In genomic region chr8:24333705-24334104, GRCm38 (mm10) we compare ENCODE assay signal across 18 mouse cellular contexts.
DNase-seq lines count a peak whose midpoint lies in the region; ATAC-seq and TF ChIP-seq lines count a peak whose summit lies in the region.
"Had no signal": no experiment of that assay in that cellular context is flagged by ENCODE, and none has a peak within 500 bp of the region (broad histone marks: within the 10 kb centered on the region; RNA-seq: fewer than 3 reads in every experiment).

No protein-coding gene starts in this region.

- no peaks in the 10 kb centered on the region for H3K27me3 ChIP-seq in hindbrain, postnatal 0 days (ENCODE audit: insufficient read depth, low read length)
- H3K27me3 ChIP-seq in hindbrain, embryonic 16.5 days (replicated peaks; ENCODE audit: control insufficient read depth, insufficient read depth, low read length): no peaks in the 10 kb centered on the region
- H3K27me3 ChIP-seq in stomach, postnatal 0 days (ENCODE audit: control insufficient read depth, insufficient read depth, low read length): no peaks in the 10 kb centered on the region
- H3K27me3 ChIP-seq: embryonic facial prominence, embryonic 12.5 days; hindbrain, embryonic 15.5 days; megakaryocyte, embryonic 14.5 days had no signal

- no peak overlapping the region for H3K27ac ChIP-seq in hindbrain, postnatal 0 days
- H3K27ac ChIP-seq in hindbrain, embryonic 16.5 days (ENCODE audit: low read depth, low read length): no peak overlapping the region
- no peak overlapping the region for H3K27ac ChIP-seq in stomach, postnatal 0 days (replicated peaks)
- H3K27ac ChIP-seq: embryonic facial prominence, embryonic 12.5 days; hindbrain, embryonic 15.5 days; limb, embryonic 10.5 days had no signal

- no peaks in the 10 kb centered on the region for H3K4me1 ChIP-seq in hindbrain, postnatal 0 days (ENCODE audit: insufficient read depth, low read length)
- 0 out of 2 replicates have a peak, but pooled peaks cover 2% of the 10 kb centered on the region for H3K4me1 ChIP-seq in hindbrain, embryonic 16.5 days (ENCODE audit: control insufficient read depth, insufficient read depth, low read depth, low read length)
- no peaks in the 10 kb centered on the region for H3K4me1 ChIP-seq in lung, adult 2 months (ENCODE audit: control insufficient read depth, insufficient read depth, low read length)
- H3K4me1 ChIP-seq in stomach, postnatal 0 days (replicated peaks; ENCODE audit: control insufficient read depth, insufficient read depth): no peaks in the 10 kb centered on the region
- H3K4me1 ChIP-seq: hindbrain, embryonic 15.5 days; megakaryocyte, embryonic 14.5 days had no signal

- no peak for TF ChIP-seq POLR2A in lung, adult 2 months (IDR thresholded peaks at IDR 0.05; ENCODE audit: borderline replicate concordance, extremely low read depth, low read depth, low read length)

- H3K4me2 ChIP-seq in hindbrain, postnatal 0 days (ENCODE audit: low read depth, low read length): no peak overlapping the region
- no peak overlapping the region for H3K4me2 ChIP-seq in hindbrain, embryonic 16.5 days (ENCODE audit: low read length)
- H3K4me2 ChIP-seq in stomach, postnatal 0 days (replicated peaks; ENCODE audit: low read depth): no peak overlapping the region
- H3K4me2 ChIP-seq: embryonic facial prominence, embryonic 12.5 days; hindbrain, embryonic 15.5 days; liver, embryonic 11.5 days had no signal

- DNase-seq in adrenal gland, postnatal 10 days: peak; percentile 24
- no peak for DNase-seq in adrenal gland, postnatal 4 days (ENCODE audit: low spot score in 2 of 2)
- peak; percentile 16 for DNase-seq in hindbrain, postnatal 0 days (ENCODE audit: low spot score)
- DNase-seq in lung, postnatal 10 days: peak; percentile 7
- no peak for DNase-seq in lung, adult 2 months
- DNase-seq in stomach, postnatal 0 days (ENCODE audit: low spot score): no peak
- DNase-seq: cerebellum, adult 18-20 months; gastrocnemius, postnatal 10 days; kidney, adult 9 months; layer of hippocampus, postnatal 36 days; right cerebral cortex, postnatal 25 days; thymus, postnatal 14 days had no signal

- 73% methylated on average over 4 of the region's 4 CpGs for WGBS in hindbrain, postnatal 0 days
- WGBS in hindbrain, embryonic 16.5 days: 74% methylated on average over 4 of the region's 4 CpGs
- 69% methylated on average over 4 of the region's 4 CpGs for WGBS in lung, adult 2 months
- WGBS in stomach, postnatal 0 days: 67% methylated on average over 4 of the region's 4 CpGs

- peak; percentile 14; the same call in 1 of the 2 replicates for TF ChIP-seq CTCF in hindbrain, postnatal 0 days (IDR thresholded peaks at IDR 0.05; ENCODE audit: low read depth)
- TF ChIP-seq CTCF in lung, adult 2 months (IDR thresholded peaks at IDR 0.05; ENCODE audit: insufficient read depth, low read length): no peak
- TF ChIP-seq CTCF in stomach, postnatal 0 days (IDR thresholded peaks at IDR 0.05; ENCODE audit: low read depth): peak; percentile 35

- H3K9ac ChIP-seq in hindbrain, postnatal 0 days (replicated peaks; ENCODE audit: low read length): no peak overlapping the region
- no peak overlapping the region for H3K9ac ChIP-seq in hindbrain, embryonic 16.5 days (ENCODE audit: low read depth, low read length)
- no peak overlapping the region for H3K9ac ChIP-seq in stomach, postnatal 0 days (ENCODE audit: low read length)
- H3K9ac ChIP-seq: embryonic facial prominence, embryonic 12.5 days; hindbrain, embryonic 15.5 days had no signal

- no peaks in the 10 kb centered on the region for H3K36me3 ChIP-seq in hindbrain, postnatal 0 days (ENCODE audit: insufficient read depth, low read length)
- no peaks in the 10 kb centered on the region for H3K36me3 ChIP-seq in hindbrain, embryonic 16.5 days (ENCODE audit: control insufficient read depth, insufficient read depth, low read length)
- H3K36me3 ChIP-seq in stomach, postnatal 0 days (ENCODE audit: control insufficient read depth, insufficient read depth, low read length): no peaks in the 10 kb centered on the region
- H3K36me3 ChIP-seq: embryonic facial prominence, embryonic 12.5 days; hindbrain, embryonic 15.5 days; limb, embryonic 10.5 days had no signal

- H3K4me3 ChIP-seq in hindbrain, postnatal 0 days (ENCODE audit: low read length): no peak overlapping the region
- H3K4me3 ChIP-seq in hindbrain, embryonic 16.5 days (ENCODE audit: low read length): no peak overlapping the region
- no peak overlapping the region for H3K4me3 ChIP-seq in lung, adult 2 months (replicated peaks; ENCODE audit: extremely low read depth, low read depth, low read length)
- H3K4me3 ChIP-seq in stomach, postnatal 0 days (ENCODE audit: low read depth, low read length): no peak overlapping the region
- H3K4me3 ChIP-seq: embryonic facial prominence, embryonic 12.5 days; hindbrain, embryonic 15.5 days; limb, embryonic 10.5 days; megakaryocyte, embryonic 14.5 days had no signal

- TF ChIP-seq EP300 in stomach, postnatal 0 days (optimal IDR thresholded peaks at IDR 0.05): no peak

- ATAC-seq in hindbrain, postnatal 0 days: no peak
- ATAC-seq in hindbrain, embryonic 16.5 days: no peak
- ATAC-seq in stomach, postnatal 0 days (ENCODE audit: low FRiP score, low TSS enrichment): no peak

- no peaks in the 10 kb centered on the region for H3K9me3 ChIP-seq in hindbrain, postnatal 0 days (ENCODE audit: low read length)
- H3K9me3 ChIP-seq in hindbrain, embryonic 16.5 days (ENCODE audit: control insufficient read depth, low read length): no peaks in the 10 kb centered on the region
- H3K9me3 ChIP-seq in stomach, postnatal 0 days (ENCODE audit: control insufficient read depth, low read length): no peaks in the 10 kb centered on the region
- H3K9me3 ChIP-seq: embryonic facial prominence, embryonic 12.5 days; hindbrain, embryonic 15.5 days; limb, embryonic 10.5 days had no signal

Comparison
In these comparisons a context has a peak if more than half of its experiments do, and no peak if none do; other contexts are left out.
1. DNase-seq: peak in adrenal gland, postnatal 10 days (single experiment), hindbrain, postnatal 0 days (single experiment) and lung, postnatal 10 days (single experiment); none in adrenal gland, postnatal 4 days (0 of 2), lung, adult 2 months (single experiment) and stomach, postnatal 0 days (single experiment).